Mouse (Mus musculus) limb, embryonic 15.5 days (tissue): ENCODE data around the gene Pctp. TPM values are rescaled to one million over a fixed set of nuclear protein-coding genes. Genes with fewer than 3 reads are reported as not detected.

Experiments
- ATAC-seq: fragments of 200-750 bp; cut with Nextera tagmentation; 2 replicates; pipeline ENCODE4 v1.8.0; 2017; ENCODE audit warnings: low read depth, moderate TSS enrichment; ENCODE audit not compliant: insufficient number of reproducible peaks, low FRiP score, low TSS enrichment
- H3K27ac ChIP-seq: fragments of 300-500 bp; sonication (generic); 2 replicates; pipeline ENCODE4 v1.5.1; 2015; ENCODE audit warnings: moderate library complexity, mild to moderate bottlenecking, inconsistent platforms
- H3K27me3 ChIP-seq: fragments of 300-500 bp; sonication (generic); 2 replicates; pipeline ENCODE4 v1.6.1; 2015; ENCODE audit warnings: inconsistent platforms
- H3K36me3 ChIP-seq: fragments of 300-500 bp; sonication (generic); 2 replicates; pipeline ENCODE4 v1.6.1; 2015; ENCODE audit warnings: inconsistent platforms
- H3K4me1 ChIP-seq: fragments of 300-500 bp; sonication (generic); 2 replicates; pipeline ENCODE4 v1.6.1; 2015; ENCODE audit warnings: inconsistent platforms
- H3K4me2 ChIP-seq: fragments of 300-500 bp; sonication (generic); 2 replicates; pipeline ENCODE4 v1.6.1; 2015; ENCODE audit warnings: mild to moderate bottlenecking, inconsistent platforms
- H3K4me3 ChIP-seq: fragments of 300-500 bp; sonication (generic); 2 replicates; pipeline ENCODE4 v1.5.1; 2015; ENCODE audit warnings: mild to moderate bottlenecking, inconsistent platforms
- H3K9ac ChIP-seq: fragments of 300-500 bp; sonication (generic); 2 replicates; pipeline ENCODE4 v1.6.1; 2015; ENCODE audit warnings: inconsistent platforms
- H3K9me3 ChIP-seq: fragments of 300-500 bp; sonication (generic); 2 replicates; pipeline ENCODE4 v1.6.1; 2016; ENCODE audit warnings: inconsistent platforms
- WGBS: fragments of 180-500 bp; shearing (Covaris S2); methylation state at CpG from one replicate; pipeline ENCODE4 v1.1.7; 2015; 5-methylcytosine and 5-hydroxymethylcytosine counted together
- polyA plus RNA-seq: library from polyadenylated mRNA; unstranded; fragments of >200 nt; fragmentation: Nextera tagmentation; extraction: Ambion mirVana; gene quantifications from 2 replicates; pipeline ENCODE4 v1.2.1, GENCODE M21; 2015

The Pctp gene
- polyA plus RNA-seq, 1 experiment from 2014 or later: 4.7 TPM

GRCm38 (mm10) chr11:90006111-90006510 is 3.4 kb upstream of the Pctp start:
- no peaks in the 10 kb centered on the region for H3K27me3 ChIP-seq
- H3K4me1 ChIP-seq: peaks cover 8% of the 10 kb centered on the region; the same call in 1 of the 2 replicates
- no peak overlapping the region for H3K9ac ChIP-seq
- ATAC-seq: no peak
- H3K27ac ChIP-seq: no peak overlapping the region
- no peak overlapping the region for H3K4me2 ChIP-seq
- no peaks in the 10 kb centered on the region for H3K36me3 ChIP-seq
- H3K9me3 ChIP-seq: no peaks in the 10 kb centered on the region
- WGBS: 45% methylated on average over 4 of the region's 4 CpGs
- no peak overlapping the region for H3K4me3 ChIP-seq

GRCm38 (mm10) chr11:90003386-90003785 is 692 bp upstream of the Pctp start:
- Histone ChIP-seq H3K9me3 (no peaks in the 10 kb centered on the region), H3K27ac (no peak overlapping the region), H3K4me2 (no peak overlapping the region), H3K36me3 (no peaks in the 10 kb centered on the region), H3K4me3 (no peak overlapping the region), H3K9ac (no peak overlapping the region), H3K4me1 (peaks cover 8% of the 10 kb centered on the region; the same call in 1 of the 2 replicates), H3K27me3 (no peaks in the 10 kb centered on the region)
- no peak for ATAC-seq
- WGBS: 85% methylated on average over 4 of the region's 4 CpGs

GRCm38 (mm10) chr11:90002987-90003348 is 274 bp upstream of the Pctp start:
- 0 out of 2 replicates have a peak, but pooled peaks have one; percentile 31 for ATAC-seq
- Histone ChIP-seq H3K27me3 (no peaks in the 10 kb centered on the region), H3K36me3 (no peaks in the 10 kb centered on the region), H3K4me3 (peak overlapping the region; percentile 54), H3K4me2 (peak overlapping the region; percentile 76), H3K9ac (no peak overlapping the region), H3K4me1 (peaks cover 8% of the 10 kb centered on the region; the same call in 1 of the 2 replicates), H3K27ac (no peak overlapping the region), H3K9me3 (no peaks in the 10 kb centered on the region)
- WGBS: 16% methylated on average over 8 of the region's 8 CpGs

- H3K4me3 ChIP-seq: peak overlapping the region; percentile 54; the same call in 1 of the 2 replicates
Measured at GRCm38 (mm10) chr11:90001396-90002230, 1.1 kb downstream of the Pctp start.

GRCm38 (mm10) chr11:90000666-90001065 is 2.0 kb downstream of the Pctp start:
- Histone ChIP-seq H3K9ac (no peak overlapping the region), H3K9me3 (no peaks in the 10 kb centered on the region), H3K36me3 (no peaks in the 10 kb centered on the region), H3K4me3 (no peak overlapping the region), H3K27ac (no peak overlapping the region), H3K27me3 (no peaks in the 10 kb centered on the region), H3K4me1 (peaks cover 8% of the 10 kb centered on the region; the same call in 1 of the 2 replicates), H3K4me2 (no peak overlapping the region)
- 85% methylated on average over 4 of the region's 4 CpGs for WGBS
- no peak for ATAC-seq

More at GRCm38 (mm10) chr11:90001396-90002230, 1.1 kb downstream of the Pctp start:
- 76% methylated on average over 10 of the region's 10 CpGs for WGBS
- ATAC-seq: no peak
- Histone ChIP-seq H3K4me2 (no peak overlapping the region; the same call in 1 of the 2 replicates), H3K9me3 (no peaks in the 10 kb centered on the region), H3K36me3 (no peaks in the 10 kb centered on the region), H3K9ac (no peak overlapping the region), H3K4me1 (peaks cover 8% of the 10 kb centered on the region; the same call in 1 of the 2 replicates), H3K27me3 (no peaks in the 10 kb centered on the region), H3K27ac (no peak overlapping the region)

- Histone ChIP-seq H3K4me3 (no peak overlapping the region), H3K9me3 (no peaks in the 10 kb centered on the region), H3K27ac (no peak overlapping the region), H3K36me3 (no peaks in the 10 kb centered on the region), H3K27me3 (no peaks in the 10 kb centered on the region), H3K4me2 (no peak overlapping the region), H3K9ac (no peak overlapping the region), H3K4me1 (peaks cover 10% of the 10 kb centered on the region; the same call in 1 of the 2 replicates)
- ATAC-seq: no peak
- 89% methylated on average over 18 of the region's 18 CpGs for WGBS
Measured at GRCm38 (mm10) chr11:89998996-89999770, 3.5 kb downstream of the Pctp start.

- no peak for ATAC-seq
- WGBS: 86% methylated on average over 7 of the region's 7 CpGs
Measured at GRCm38 (mm10) chr11:89996856-89997255, 5.8 kb downstream of the Pctp start.

GRCm38 (mm10) chr11:89996406-89996805 is 6.3 kb downstream of the Pctp start:
- Histone ChIP-seq H3K9ac (no peak overlapping the region), H3K36me3 (no peaks in the 10 kb centered on the region), H3K27me3 (no peaks in the 10 kb centered on the region), H3K4me3 (no peak overlapping the region), H3K4me2 (no peak overlapping the region), H3K9me3 (no peaks in the 10 kb centered on the region), H3K27ac (no peak overlapping the region), H3K4me1 (0 out of 2 replicates have a peak, but pooled peaks cover 4% of the 10 kb centered on the region)
- no peak for ATAC-seq
- 82% methylated on average over 4 of the region's 4 CpGs for WGBS

More at GRCm38 (mm10) chr11:89996856-89997255, 5.8 kb downstream of the Pctp start:
- Histone ChIP-seq H3K27ac (no peak overlapping the region), H3K4me2 (no peak overlapping the region), H3K27me3 (no peaks in the 10 kb centered on the region), H3K4me1 (0 out of 2 replicates have a peak, but pooled peaks cover 5% of the 10 kb centered on the region), H3K4me3 (no peak overlapping the region), H3K9me3 (no peaks in the 10 kb centered on the region), H3K9ac (no peak overlapping the region), H3K36me3 (no peaks in the 10 kb centered on the region)

GRCm38 (mm10) chr11:89995596-89995995 is 7.1 kb downstream of the Pctp start:
- H3K27ac ChIP-seq: no peak overlapping the region
- H3K4me3 ChIP-seq: no peak overlapping the region
- H3K36me3 ChIP-seq: no peaks in the 10 kb centered on the region
- no peak for ATAC-seq
- H3K27me3 ChIP-seq: no peaks in the 10 kb centered on the region
- H3K4me1 ChIP-seq: 0 out of 2 replicates have a peak, but pooled peaks cover 2% of the 10 kb centered on the region
- no peak overlapping the region for H3K9ac ChIP-seq
- no peaks in the 10 kb centered on the region for H3K9me3 ChIP-seq
- H3K4me2 ChIP-seq: no peak overlapping the region
- WGBS: 88% methylated on average over 5 of the region's 5 CpGs

GRCm38 (mm10) chr11:89994706-89995105 is 8.0 kb downstream of the Pctp start:
- no peak for ATAC-seq
- Histone ChIP-seq H3K27me3 (no peaks in the 10 kb centered on the region), H3K36me3 (no peaks in the 10 kb centered on the region), H3K4me2 (no peak overlapping the region), H3K27ac (no peak overlapping the region), H3K4me3 (no peak overlapping the region), H3K4me1 (0 out of 2 replicates have a peak, but pooled peaks cover 2% of the 10 kb centered on the region), H3K9ac (no peak overlapping the region), H3K9me3 (no peaks in the 10 kb centered on the region)
- WGBS: 92% methylated on average over 2 of the region's 2 CpGs

- Histone ChIP-seq H3K27ac (no peak overlapping the region), H3K4me1 (0 out of 2 replicates have a peak, but pooled peaks cover 2% of the 10 kb centered on the region), H3K4me3 (no peak overlapping the region), H3K9ac (no peak overlapping the region), H3K36me3 (no peaks in the 10 kb centered on the region), H3K27me3 (no peaks in the 10 kb centered on the region), H3K4me2 (no peak overlapping the region), H3K9me3 (no peaks in the 10 kb centered on the region)
- ATAC-seq: no peak
Measured at GRCm38 (mm10) chr11:89991661-89992060, 11.0 kb downstream of the Pctp start.
